Mouse (Mus musculus) testis, adult 2 months (tissue): ENCODE measurements around the gene Zp1. TPM values are rescaled to one million over a fixed set of nuclear protein-coding genes. Genes with fewer than 3 reads are reported as not detected.

Experiments used
- H3K27ac ChIP-seq: fragments of 200-500 bp; 2 replicates; pipeline ENCODE4 v1.5.1; 2012; ENCODE audit warnings: low read depth, low read length; ENCODE audit not compliant: control insufficient read depth, insufficient read depth
- H3K27me3 ChIP-seq: fragments of 200-500 bp; 2 replicates; pipeline ENCODE4 v1.6.1; 2012; ENCODE audit warnings: mild to moderate bottlenecking, low read length, moderate library complexity; ENCODE audit not compliant: control insufficient read depth, insufficient read depth
- H3K36me3 ChIP-seq: fragments of 200-500 bp; 2 replicates; pipeline ENCODE4 v1.6.1; 2012; ENCODE audit warnings: mild to moderate bottlenecking, low read length; ENCODE audit not compliant: control insufficient read depth, insufficient read depth
- H3K4me1 ChIP-seq: fragments of 200-500 bp; 2 replicates; pipeline ENCODE4 v1.6.1; 2012; ENCODE audit warnings: low read length; ENCODE audit not compliant: control insufficient read depth, insufficient read depth
- H3K4me3 ChIP-seq: fragments of 200-500 bp; 2 replicates; pipeline ENCODE4 v1.5.1; 2012; ENCODE audit warnings: low read depth, mild to moderate bottlenecking, low read length, moderate library complexity, mixed read lengths; ENCODE audit not compliant: control insufficient read depth
- CTCF ChIP-seq: fragments of 200-500 bp; IDR thresholded peaks from 2 replicates; pipeline ENCODE4 v1.5.1; 2012; ENCODE audit warnings: low read depth, mild to moderate bottlenecking, inconsistent platforms, low read length, moderate library complexity; ENCODE audit not compliant: control insufficient read depth, insufficient read depth, insufficient replicate concordance
- POLR2A ChIP-seq: fragments of 200-500 bp; IDR thresholded peaks from 2 replicates; pipeline ENCODE4 v1.6.1; 2012; ENCODE audit warnings: low read depth, mild to moderate bottlenecking, inconsistent platforms, low read length, moderate library complexity; ENCODE audit not compliant: control insufficient read depth
- polyA plus RNA-seq: library from polyadenylated mRNA; depleted of rRNA; stranded (reverse); fragments of >200 nt; gene quantifications from 2 replicates; pipeline ENCODE4 v1.2.3, GENCODE M21; 2012

Zp1 gene
- polyA plus RNA-seq, 1 experiment: 0.15 TPM

- H3K27me3 ChIP-seq: no peaks in the 10 kb centered on the region
- TF ChIP-seq CTCF: no peak
- no peak for TF ChIP-seq POLR2A
Measured at GRCm38 (mm10) chr19:10938771-10939170, 18.3 kb upstream of the Zp1 start.

DNA sequence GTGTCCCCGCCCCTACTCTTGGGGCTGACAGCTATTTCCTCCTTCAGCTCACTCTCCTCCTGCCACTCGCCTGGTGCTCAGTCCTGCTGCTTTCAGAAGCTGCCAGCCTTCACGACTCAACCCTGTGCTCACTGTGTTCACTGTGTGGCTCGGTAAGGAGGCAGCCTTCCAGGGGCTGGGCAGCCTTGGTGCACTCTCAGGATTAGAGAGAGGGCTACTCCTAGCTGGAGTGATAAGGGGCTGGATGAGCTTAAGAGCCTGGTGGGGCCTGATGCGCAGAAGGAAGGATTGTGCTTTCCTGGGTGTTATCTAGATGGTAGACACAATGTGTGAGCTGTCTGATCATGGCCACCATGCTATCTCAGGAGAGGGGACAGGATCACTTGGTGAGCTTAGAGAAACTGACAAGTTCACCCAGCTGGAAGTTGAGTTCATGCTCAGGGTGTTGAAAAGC is 16.7 kb upstream of the Zp1 start, which contains the start of gene Ptgdr2:
TSS of gene Ptgdr2 (plus strand) at position 51 of the 454 bp plus-strand sequence.
- Histone ChIP-seq H3K27me3 (no peaks in the 10 kb centered on the region), H3K4me3 (no peak within 1 kb of the TSS), H3K27ac (no peak within 1 kb of the TSS), H3K36me3 (no peaks in the 10 kb centered on the region), H3K4me1 (peaks cover 11% of the 10 kb centered on the region)
- TF ChIP-seq POLR2A: no peak
- no peak for TF ChIP-seq CTCF

More at GRCm38 (mm10) chr19:10938771-10939170, 18.3 kb upstream of the Zp1 start:
- no peak overlapping the region for H3K27ac ChIP-seq
- H3K4me1 ChIP-seq: peaks cover 11% of the 10 kb centered on the region
- no peaks in the 10 kb centered on the region; the same call in 1 of the 2 replicates for H3K36me3 ChIP-seq
- H3K4me3 ChIP-seq: no peak overlapping the region

DNA sequence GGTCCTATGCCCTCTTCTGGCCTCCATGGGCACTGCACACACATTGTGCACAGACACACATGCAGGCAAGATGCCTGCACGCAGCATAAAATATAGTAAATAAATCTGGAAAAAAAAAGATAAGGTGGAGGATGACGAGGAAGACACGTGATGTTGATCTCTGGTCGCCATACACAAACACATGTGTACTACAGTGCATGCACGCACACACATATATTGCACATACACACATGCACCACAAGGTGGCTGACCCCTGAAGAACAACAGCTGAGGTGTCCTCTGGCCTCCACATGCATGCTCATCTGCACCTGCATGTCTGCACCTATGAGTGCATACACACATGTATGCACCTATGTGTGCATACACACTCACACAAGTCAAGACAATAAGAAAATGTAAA is 15.6 kb upstream of the Zp1 start:
- Histone ChIP-seq H3K4me1 (peaks cover 11% of the 10 kb centered on the region), H3K27ac (no peak overlapping the region), H3K27me3 (no peaks in the 10 kb centered on the region), H3K4me3 (no peak overlapping the region), H3K36me3 (no peaks in the 10 kb centered on the region)
- no peak for TF ChIP-seq POLR2A
- no peak for TF ChIP-seq CTCF

- no peak overlapping the region for H3K4me3 ChIP-seq
- no peaks in the 10 kb centered on the region for H3K36me3 ChIP-seq
- TF ChIP-seq POLR2A: no peak
- no peak for TF ChIP-seq CTCF
- H3K27ac ChIP-seq: no peak overlapping the region
- H3K4me1 ChIP-seq: peaks cover under 1% of the 10 kb centered on the region; the same call in 1 of the 2 replicates
- no peaks in the 10 kb centered on the region for H3K27me3 ChIP-seq
Measured at GRCm38 (mm10) chr19:10935029-10935428, 14.6 kb upstream of the Zp1 start.

- Histone ChIP-seq H3K36me3 (no peaks in the 10 kb centered on the region), H3K27me3 (no peaks in the 10 kb centered on the region), H3K27ac (no peak overlapping the region), H3K4me3 (no peak overlapping the region), H3K4me1 (no peaks in the 10 kb centered on the region)
- TF ChIP-seq CTCF (no peak), POLR2A (no peak)
Measured at GRCm38 (mm10) chr19:10930641-10931040, 10.2 kb upstream of the Zp1 start.

GRCm38 (mm10) chr19:10926666-10927065 is 6.2 kb upstream of the Zp1 start:
- Histone ChIP-seq H3K36me3 (no peaks in the 10 kb centered on the region), H3K27ac (no peak overlapping the region), H3K27me3 (no peaks in the 10 kb centered on the region), H3K4me1 (no peaks in the 10 kb centered on the region), H3K4me3 (no peak overlapping the region)
- TF ChIP-seq POLR2A: no peak
- TF ChIP-seq CTCF: no peak

GRCm38 (mm10) chr19:10926123-10926621 is 5.7 kb upstream of the Zp1 start:
- Histone ChIP-seq H3K36me3 (no peaks in the 10 kb centered on the region), H3K27me3 (no peaks in the 10 kb centered on the region), H3K4me1 (no peaks in the 10 kb centered on the region), H3K27ac (no peak overlapping the region), H3K4me3 (no peak overlapping the region)
- no peak for TF ChIP-seq CTCF
- TF ChIP-seq POLR2A: no peak
